In genomic region chr3:147868281-147868680, GRCm38 (mm10) we compare ENCODE assay signal across 30 mouse cellular contexts.
"Had no signal": no experiment of that assay in that cellular context is flagged by ENCODE, and none has a peak within 500 bp of the region (broad histone marks: within the 10 kb centered on the region; RNA-seq: fewer than 3 reads in every experiment).

No protein-coding gene starts in this region.

- H3K4me1 ChIP-seq: limb, embryonic 10.5 days; limb, embryonic 12.5 days; limb, embryonic 13.5 days; limb, embryonic 15.5 days; liver, embryonic 12.5 days; liver, embryonic 13.5 days; liver, embryonic 15.5 days; lung, embryonic 15.5 days; megakaryocyte, embryonic 14.5 days; midbrain, embryonic 10.5 days; midbrain, embryonic 12.5 days; midbrain, embryonic 13.5 days; midbrain, embryonic 15.5 days; neural tube, embryonic 12.5 days had no signal

- ATAC-seq: liver, embryonic 12.5 days; liver, postnatal 0 days; midbrain, embryonic 13.5 days; midbrain, embryonic 15.5 days; midbrain, embryonic 16.5 days had no signal

- DNase-seq: left cerebral cortex, postnatal 4 days; liver; liver, embryonic 13.5 days; liver, postnatal 0 days; lung, adult 18-20 months; lung, adult 2 months; lung, postnatal 14 days; lung, postnatal 36 days; lung, postnatal 4 days; midbrain, embryonic 14.5 days had no signal

- H3K27me3 ChIP-seq: limb, embryonic 12.5 days; limb, embryonic 13.5 days; limb, embryonic 15.5 days; liver, embryonic 12.5 days; liver, embryonic 13.5 days; liver, embryonic 15.5 days; lung, embryonic 15.5 days; megakaryocyte, embryonic 14.5 days; midbrain, embryonic 12.5 days; midbrain, embryonic 13.5 days; midbrain, embryonic 15.5 days; neural tube, embryonic 12.5 days had no signal

- H3K9ac ChIP-seq: limb, embryonic 12.5 days; limb, embryonic 13.5 days; limb, embryonic 15.5 days; liver, embryonic 12.5 days; liver, embryonic 13.5 days; liver, embryonic 14.5 days; liver, embryonic 15.5 days; liver, postnatal 0 days; lung, embryonic 15.5 days; midbrain, embryonic 12.5 days; midbrain, embryonic 13.5 days; midbrain, embryonic 15.5 days; neural tube, embryonic 12.5 days had no signal

- H3K27ac ChIP-seq: left cerebral cortex, adult 2 months; limb, embryonic 10.5 days; limb, embryonic 12.5 days; limb, embryonic 13.5 days; limb, embryonic 15.5 days; liver, embryonic 12.5 days; liver, embryonic 13.5 days; liver, embryonic 14.5 days; liver, embryonic 15.5 days; lung, embryonic 15.5 days; macrophage; midbrain, embryonic 10.5 days; midbrain, embryonic 12.5 days; midbrain, embryonic 13.5 days; midbrain, embryonic 15.5 days; neural tube, embryonic 12.5 days had no signal

- H3K4me3 ChIP-seq: left cerebral cortex, adult 2 months; limb, embryonic 10.5 days; limb, embryonic 12.5 days; limb, embryonic 13.5 days; limb, embryonic 15.5 days; liver, embryonic 12.5 days; liver, embryonic 13.5 days; liver, embryonic 15.5 days; lung, embryonic 15.5 days; megakaryocyte, embryonic 14.5 days; midbrain, embryonic 10.5 days; midbrain, embryonic 12.5 days; midbrain, embryonic 13.5 days; midbrain, embryonic 15.5 days; myocyte; neural tube, embryonic 12.5 days had no signal

- H3K4me2 ChIP-seq: limb, embryonic 12.5 days; limb, embryonic 13.5 days; limb, embryonic 15.5 days; liver, embryonic 11.5 days; liver, embryonic 12.5 days; liver, embryonic 13.5 days; liver, embryonic 15.5 days; lung, embryonic 15.5 days; midbrain, embryonic 11.5 days; midbrain, embryonic 12.5 days; midbrain, embryonic 13.5 days; midbrain, embryonic 15.5 days; neural tube, embryonic 12.5 days had no signal

- H3K9me3 ChIP-seq: limb, embryonic 10.5 days; limb, embryonic 12.5 days; limb, embryonic 13.5 days; limb, embryonic 15.5 days; liver, embryonic 12.5 days; liver, embryonic 13.5 days; liver, embryonic 15.5 days; lung, embryonic 15.5 days; midbrain, embryonic 10.5 days; midbrain, embryonic 12.5 days; midbrain, embryonic 13.5 days; midbrain, embryonic 15.5 days; neural tube, embryonic 12.5 days had no signal

- H3K36me3 ChIP-seq: limb, embryonic 10.5 days; limb, embryonic 12.5 days; limb, embryonic 13.5 days; limb, embryonic 15.5 days; liver, embryonic 12.5 days; liver, embryonic 13.5 days; liver, embryonic 15.5 days; lung, embryonic 15.5 days; midbrain, embryonic 10.5 days; midbrain, embryonic 12.5 days; midbrain, embryonic 13.5 days; midbrain, embryonic 15.5 days; neural tube, embryonic 12.5 days had no signal
